Mouse (Mus musculus): ENCODE measurements around the gene Mpp2.

Gene Mpp2

DNA sequence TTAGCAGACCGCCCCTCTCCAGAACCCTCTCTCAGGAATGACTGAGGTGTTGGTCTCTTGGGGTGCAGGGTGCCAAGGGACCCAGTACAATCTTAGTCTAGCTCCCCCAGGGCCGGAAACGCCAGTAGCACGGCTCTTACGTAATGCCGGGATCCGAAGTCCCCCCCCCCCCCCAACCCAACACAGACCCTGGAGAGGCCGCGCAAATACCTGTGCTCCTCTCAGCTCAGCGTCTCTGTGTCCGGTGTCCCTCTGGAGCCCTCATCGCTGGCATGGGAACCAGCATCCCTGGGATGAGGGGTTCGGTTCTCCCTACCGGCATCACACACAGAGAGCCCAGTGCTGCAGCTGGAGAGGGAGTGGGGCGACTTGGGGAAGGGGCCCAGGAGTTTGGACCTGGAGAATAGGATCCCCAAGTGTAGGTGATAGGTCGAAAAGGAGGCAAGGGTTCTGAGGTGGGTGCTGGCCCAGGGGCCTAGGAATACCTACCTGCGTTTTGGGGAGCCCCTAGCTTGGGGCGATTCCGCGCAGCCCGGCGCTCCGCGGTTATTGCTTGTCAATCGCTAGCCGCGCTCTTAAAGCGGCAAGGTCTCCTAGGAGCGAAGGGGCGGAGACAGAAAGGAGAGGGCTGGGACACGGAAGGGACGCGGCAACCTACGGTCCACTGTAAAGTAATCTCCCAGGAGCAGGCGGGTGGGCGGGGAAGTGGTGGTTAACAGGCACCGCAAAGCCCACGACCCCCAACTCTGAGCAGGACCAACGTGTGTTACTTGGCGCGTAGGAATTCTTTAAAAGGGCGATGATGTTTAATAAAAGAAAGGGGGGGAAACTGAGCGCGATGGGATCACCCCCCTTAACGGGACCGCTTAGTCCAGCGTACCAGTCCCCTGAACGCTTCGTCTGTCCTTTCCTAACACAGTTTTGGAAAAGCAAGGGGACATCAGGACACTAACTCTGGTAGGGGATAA, at the start of gene Mpp2:
Mpp2 (minus strand) TSS at position 585 of the 968 bp plus-strand sequence.
- peak in 1 of 2 experiments; percentile 16 for DNase-seq

DNA sequence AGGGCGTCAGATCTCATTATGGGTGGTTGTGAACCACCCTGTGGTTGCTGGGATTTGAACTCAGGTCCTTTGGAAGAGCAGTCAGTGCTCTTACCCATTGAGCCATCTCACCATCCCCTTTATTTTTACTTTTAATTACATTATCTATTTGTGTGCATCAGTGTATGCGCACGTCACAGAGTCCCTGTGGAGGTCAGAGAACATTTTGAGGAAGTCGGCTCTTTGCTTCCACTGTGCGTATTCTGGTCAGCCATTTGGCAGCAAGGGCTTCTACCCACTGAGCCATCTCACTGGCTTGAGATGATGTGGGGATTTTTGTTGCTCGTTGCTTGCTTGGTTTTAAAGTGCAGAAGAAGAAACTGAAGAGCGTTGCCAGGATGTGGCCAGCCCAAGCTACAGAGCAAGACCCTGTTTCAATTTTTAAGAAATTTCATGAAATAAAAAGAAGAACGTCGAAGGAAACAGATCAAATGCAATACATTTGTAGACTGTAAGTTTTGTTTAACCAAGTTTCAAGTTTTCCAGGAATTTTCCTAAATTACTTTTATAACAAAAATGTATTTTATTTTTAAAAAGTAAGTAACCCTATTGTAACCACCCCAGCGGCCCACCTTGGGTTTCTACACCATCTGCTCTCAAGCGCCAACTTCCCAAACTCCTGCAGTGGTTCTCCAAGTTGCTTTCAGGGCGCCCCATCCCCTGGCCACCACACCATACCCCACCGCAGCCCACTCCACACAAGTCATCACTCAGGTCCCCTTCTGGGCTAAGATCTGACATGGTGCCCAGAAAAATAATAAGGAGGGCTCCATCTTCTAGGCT, 49.5 kb upstream of the Mpp2 start:
- DNase-seq = peak; percentile 60 to 64

DNA sequence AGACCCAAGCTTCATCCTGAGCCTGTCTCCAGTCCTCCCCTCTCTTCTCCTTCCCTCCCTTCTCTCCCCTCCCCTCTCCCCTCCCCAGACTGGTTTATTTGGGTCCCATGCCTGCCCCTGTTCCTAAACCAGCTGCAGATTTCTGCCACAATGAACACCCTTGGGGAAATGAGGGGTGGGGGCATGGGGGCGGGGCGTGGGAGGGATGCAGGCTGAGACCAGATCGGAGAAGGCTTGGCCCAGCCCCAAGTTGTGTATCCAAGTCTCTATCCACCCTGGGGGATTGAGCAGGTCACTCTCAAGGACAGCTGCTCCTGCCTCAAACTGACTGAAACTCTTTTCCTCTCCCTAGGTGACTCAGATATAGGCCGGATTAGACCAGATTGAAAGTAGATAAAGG, 46.2 kb upstream of the Mpp2 start:
- DNase-seq = no peak

DNA sequence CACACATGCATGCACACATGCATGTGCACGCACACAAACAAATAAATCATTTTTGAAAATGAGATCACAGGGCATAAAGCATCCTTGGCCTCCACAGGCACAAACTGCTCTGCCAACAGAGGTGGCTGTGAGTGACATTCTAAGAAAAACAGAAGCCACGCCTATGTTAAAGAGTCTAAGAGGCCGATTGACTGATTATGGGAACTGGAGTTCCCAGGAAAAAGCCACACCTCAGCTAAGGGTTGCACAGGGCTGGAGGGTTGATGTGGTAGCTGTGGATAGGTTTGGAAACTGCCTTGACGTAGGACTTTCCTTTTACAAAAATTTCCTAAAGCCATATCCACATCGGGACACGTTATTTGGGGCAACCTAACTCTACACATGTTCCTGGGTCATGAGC, 29.1 kb upstream of the Mpp2 start:
- DNase-seq = no peak

DNA sequence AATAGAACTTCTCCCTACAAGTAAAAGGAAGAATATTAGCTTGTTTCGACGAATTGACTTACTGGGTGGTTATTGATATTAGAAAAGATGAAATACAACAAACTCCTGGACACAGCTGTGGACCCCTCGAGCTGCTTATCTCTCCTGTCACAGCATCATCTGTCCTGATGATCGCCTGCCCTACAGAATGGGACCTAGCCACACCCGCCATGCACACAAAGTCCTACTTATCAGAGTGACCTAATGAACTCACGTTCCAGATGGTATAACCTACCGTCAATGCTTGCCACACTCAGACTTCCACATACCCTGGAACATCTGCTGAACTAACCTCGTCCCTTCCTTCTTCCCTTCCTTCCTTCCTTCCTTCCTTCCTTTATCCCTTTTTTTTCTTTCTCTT, 27.9 kb upstream of the Mpp2 start:
- DNase-seq = no peak

DNA sequence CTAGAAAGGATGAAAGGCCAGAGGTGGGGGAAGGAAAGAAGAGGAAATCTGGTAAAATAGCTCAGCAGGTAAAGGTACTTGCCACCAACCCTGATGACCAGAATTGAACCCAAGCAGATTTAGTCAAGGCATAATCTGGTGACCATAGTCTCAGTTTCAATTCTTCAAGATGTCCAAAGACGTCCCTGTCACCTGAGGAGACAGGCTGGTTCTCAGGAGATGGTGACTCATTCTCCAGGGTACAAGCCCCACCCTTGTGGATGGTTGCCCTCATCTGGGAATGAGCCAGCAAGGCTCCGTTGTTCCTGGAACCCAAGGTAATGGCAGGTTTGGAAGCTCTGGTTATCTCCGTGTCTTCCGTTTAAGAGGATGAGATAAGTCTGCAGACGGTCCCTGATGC, 23.3 kb upstream of the Mpp2 start:
- no peak for DNase-seq

DNA sequence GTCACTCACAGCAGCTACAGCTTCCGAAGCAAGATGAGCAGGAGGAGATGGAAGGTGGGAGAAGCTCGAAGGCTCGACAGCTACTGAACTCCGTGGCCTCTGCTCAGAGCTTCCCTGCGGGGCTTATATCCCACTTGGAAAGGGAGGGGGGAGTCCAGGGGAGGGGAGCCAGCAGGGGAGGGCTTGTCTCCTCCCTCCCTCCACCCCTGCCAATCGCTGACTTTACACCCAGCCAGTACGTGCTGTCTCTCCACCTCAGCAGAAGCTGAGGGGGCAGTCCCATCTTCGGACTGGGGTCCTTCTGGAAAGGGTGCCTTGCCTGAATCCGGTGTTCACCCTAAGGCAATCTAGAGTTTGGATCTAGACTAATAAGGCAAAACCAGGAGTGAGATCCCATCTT, 19.4 kb upstream of the Mpp2 start, which contains the start of gene Pyy:
Pyy (minus strand) TSS at position 101 of the 400 bp plus-strand sequence.
- DNase-seq = no peak

DNA sequence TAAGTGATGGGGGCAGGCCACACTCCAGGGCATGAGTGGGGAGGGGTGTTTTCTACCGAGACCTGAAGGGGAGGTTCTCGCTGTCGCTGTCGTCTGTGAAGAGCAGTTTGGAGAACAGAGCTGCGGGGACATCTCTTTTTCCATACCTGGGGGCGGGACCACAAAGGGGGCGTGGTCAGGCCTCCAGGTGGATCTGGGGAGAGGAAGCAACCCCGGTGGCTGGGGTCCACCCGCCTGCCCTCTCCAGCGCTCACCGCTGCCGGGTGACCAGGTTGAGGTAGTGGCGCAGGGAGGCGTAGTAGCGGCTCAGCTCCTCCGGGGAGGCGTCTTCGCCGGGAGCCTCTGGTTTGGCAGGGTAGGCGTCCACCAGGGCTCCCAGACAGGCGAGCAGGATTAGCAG, 18.6 kb upstream of the Mpp2 start:
- no peak for DNase-seq

DNA sequence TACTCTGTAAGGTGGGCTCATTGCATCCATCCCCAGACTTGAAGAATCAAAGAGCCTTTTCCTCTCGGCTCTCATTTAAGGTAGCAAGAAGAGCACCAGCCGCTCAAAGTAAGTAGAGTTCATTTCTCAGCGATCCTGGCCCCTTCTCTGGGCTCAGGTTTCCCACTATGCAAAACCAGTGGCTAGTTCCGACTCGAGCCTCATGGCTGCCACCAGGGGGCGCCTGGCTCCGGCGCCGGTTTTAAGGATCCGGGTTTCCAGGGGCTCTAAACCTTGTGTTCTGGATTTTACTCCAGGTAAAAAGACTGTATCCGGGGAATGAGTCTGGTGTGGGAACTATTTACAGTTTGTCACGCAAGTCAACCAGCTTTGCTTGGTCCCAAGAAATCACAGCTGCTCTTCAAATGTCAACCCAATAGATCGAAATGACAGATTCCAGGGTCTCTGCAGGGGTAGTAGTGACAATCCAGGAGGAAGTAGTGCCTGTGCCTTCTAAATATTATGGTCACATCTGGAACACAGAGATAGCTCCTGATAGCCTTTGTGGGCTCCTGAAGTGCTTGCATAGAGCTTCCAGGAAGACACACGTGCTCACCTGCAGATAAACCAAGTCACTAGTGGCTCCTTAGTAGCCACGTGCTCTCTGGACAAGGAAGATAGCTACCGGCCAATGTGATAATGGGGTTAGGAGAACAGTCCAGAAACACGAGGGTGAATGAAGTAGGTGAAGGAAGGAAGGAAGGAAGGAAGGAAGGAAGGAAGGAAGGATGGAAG, 14.4 kb upstream of the Mpp2 start:
- peak; percentile 74 to 75 for DNase-seq

DNA sequence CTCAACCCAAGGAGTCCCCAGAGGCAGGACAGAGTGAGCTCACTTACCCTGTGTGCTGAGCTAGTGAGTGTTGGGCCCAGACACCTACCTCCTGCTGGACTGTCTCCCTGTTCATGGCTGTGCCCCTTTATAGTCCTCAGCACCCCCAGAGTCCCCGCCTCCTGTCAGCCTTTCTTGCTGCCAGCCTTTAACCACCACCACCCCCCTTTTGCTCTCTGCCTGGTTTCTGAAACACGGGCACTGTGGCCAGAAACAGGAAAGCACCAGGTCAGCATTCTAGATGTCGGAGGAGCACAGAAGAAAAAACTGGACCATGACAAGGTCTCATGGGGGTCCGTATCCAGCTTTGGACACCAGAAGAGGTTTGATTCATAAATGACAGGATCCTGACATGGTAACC, 12.9 kb upstream of the Mpp2 start, which contains the start of gene Ppy:
Ppy (minus strand) TSS at position 101 of the 400 bp plus-strand sequence.
- no peak for DNase-seq

DNA sequence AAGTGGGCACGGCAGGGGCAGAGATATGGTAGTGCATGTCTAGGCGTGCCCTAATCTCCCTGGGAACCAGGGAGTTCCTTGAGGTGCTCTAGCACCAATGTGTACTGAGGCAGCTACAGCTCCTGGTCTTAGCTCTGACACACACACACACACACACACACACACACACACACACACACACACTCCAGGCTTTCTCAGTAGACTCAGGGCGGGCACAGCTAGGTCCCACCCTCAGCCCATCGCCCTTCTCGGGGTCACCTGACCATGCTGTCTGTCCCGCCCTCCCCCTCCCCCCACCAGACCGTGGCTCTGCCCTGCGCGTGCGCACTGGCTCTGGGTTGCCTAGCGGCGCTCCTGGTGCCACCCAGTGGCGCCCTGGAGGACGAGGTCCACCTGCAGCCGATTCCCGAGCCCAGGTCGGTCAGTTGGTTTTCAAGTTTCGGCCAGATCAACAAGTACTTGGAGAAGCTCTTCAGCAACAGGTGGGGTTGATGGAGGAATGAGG, 8.6 kb upstream of the Mpp2 start:
- DNase-seq = peak; percentile 22 to 28

DNA sequence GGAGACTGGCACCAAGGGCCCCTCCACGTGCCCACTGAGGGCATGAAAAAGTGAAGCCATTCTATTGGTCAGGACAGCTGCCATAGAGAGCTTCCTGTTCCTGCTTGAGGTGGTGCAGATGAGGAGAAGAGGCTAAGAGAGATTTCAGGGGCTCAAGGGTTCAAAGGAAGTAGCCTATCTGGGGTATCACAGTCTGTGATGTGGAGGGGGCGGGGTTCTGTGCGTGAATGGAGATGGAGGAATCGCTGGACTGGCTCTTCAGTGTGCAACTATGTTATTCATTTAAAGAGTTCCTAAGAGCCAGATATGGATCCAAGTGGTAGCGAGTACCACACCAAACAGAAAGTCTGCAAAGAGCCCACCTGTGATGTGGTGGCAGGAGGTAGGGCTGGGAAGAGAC, 8.1 kb upstream of the Mpp2 start:
- DNase-seq = no peak

DNA sequence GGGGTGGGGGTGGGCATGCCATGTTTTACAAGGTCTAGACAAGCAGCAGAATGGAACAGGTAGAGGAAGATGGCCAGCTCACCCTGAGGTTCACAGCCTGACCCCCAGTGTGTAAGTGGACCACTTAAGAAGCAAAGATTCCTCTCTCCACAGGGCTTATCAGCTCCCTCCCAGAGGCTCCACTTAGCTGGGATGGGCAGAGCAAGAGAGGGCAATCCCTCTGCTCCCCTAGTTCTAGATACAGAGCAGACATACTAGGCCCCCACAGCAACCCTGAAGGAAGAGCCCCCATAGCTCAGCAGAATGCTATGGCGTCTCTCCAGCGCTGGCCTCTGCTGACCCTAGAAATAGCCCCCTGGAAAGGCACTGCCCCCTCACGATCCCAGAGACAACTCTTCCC, 7.4 kb upstream of the Mpp2 start:
- no peak for DNase-seq

DNA sequence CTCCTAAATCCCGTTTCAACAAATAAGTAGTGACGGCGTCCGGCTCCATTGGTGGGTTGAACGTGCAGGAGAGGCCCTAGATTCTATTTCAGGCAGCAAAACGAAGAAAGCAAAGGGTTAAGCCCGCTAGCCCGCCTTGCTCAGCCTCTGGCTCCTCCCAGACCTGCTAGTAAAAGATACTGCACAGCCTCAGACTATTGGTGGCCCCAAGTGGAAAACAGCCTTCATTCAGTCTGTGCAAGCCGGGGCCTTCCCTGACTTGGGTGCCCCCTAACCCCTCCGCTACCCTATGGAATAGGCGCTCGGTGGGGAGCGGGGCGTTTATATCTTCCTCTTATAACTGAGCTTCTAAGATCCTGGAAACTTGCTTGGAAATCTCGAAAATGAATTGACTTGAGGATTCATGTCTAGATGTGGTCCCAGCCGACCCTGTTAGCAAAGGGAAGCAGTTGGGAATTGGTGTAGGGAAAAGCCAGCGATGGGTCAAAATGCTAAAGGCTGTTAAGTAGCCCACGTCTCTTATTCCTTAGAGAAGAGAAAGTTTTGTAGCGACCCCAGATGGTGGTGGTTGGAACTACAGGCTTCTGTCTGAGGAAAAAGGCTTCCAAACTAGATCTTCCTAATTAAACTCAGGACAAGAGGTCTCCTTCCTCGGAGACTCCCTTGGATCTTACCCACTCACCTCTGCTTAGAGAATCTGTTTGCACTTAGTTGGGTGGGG, 933 bp upstream of the Mpp2 start:
- peak; percentile 35 to 47 for DNase-seq

DNA sequence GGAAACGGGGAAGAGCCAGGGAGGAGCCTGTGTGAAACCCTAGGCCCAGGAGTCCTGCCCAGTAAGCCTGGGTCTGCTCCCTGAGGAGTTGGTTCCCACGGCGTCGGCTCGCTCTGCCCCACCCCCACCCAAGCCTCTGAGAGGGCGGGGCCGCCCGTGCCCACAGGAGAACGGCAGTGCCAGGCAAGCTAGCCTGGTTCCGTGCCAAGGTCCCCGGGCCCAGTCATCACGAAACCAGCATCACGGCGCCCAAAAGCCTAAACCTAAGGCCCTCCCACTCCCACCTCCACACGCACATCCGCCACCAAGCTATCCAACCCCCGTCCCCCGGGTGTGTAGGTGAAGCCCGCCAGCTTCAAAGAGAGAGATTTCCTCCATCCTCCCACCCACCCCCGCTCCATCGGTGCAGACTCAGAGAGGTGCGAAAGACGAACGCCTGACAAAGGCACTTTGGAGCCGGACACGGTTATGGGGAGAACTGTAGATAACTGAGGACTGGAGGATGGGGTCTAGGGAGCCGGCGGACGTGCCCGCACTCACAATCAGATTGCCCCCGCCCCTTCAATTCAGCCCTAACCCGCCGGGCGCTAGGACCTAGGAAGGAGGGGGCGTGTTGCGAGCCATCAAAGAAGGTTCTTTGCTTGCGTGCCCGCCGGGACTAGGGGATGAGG, 1.1 kb downstream of the Mpp2 start:
- DNase-seq = peak; percentile 56 to 67

DNA sequence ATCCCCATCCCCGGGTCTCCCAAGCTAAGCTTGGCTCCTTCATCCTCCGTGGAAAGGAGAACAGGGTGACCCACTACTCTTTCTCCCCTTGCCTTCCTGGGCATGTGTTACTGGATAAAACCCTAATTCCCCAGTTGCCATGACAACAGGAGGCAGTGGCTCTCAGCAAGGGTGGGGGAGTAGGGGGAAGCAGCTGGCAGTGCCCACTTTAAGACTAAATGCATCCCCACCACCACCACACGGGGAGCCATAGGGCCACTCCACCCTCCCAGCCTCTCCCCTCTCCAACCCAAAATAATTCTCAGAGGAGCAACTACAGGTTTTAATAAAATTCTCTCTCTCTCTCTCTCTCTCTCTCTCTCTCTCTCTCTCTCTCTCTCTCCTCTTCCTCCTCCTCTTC, 2.0 kb downstream of the Mpp2 start:
- DNase-seq = peak in 1 of 2 experiments; percentile 13

DNA sequence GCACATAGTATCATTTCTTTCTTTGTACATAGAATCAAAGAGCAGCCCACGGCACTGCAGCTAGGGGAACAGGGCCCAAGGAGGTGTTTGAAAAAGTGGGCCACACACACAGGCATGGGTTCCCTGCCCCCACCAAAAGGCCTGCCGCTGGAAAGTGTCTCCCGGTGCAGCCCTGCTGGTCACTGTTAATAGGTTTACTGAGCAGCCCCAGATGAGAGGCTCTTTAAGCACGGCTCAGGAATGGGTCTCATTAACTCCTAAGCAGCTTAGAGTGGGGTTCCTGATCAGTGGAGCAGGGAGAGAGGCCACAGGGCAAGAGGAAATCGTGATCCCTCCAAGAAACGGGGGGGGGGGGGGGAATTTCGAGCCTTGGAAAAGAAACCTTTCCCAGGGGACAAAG, 4.2 kb downstream of the Mpp2 start:
- DNase-seq = no peak

DNA sequence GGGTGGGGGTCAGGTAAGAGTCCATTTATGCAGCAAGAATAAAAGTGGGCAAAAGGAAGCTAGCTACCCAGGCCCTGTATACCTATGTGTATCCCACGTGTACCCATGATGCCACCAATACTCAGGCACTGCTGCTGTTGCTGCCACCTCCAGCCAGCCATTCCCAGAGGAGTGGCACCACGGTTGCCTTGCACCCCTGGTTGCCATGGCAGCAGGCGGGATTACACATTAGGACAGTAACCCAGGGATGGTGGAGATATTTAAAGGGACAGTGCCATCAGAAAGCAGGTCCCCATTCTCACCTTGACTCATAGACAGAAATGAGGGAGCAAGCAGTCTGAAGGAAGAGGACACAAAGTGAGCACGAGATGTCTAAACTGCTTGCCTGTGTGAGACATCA, 5.1 kb downstream of the Mpp2 start:
- DNase-seq = no peak

DNA sequence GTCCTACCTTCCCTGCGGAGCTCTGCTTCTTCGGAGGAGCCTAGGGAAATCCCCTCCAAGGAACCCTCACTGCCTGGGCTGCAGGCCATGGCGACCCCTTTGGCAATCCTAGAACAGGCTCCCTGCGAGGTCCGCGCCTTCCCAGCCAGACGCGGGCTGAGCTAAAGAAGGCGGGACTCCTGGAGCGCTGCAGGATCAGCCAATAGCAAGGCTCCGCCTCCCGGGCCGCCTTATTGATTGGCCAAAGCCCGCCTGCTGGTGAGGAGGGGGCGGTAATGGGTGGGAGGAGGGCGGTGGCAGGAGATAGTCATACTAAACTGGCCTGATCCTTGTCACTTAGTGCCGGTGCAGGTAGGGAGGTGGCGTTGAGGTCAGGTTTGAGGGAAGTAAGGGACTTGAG, 6.0 kb downstream of the Mpp2 start:
- DNase-seq = no peak

DNA sequence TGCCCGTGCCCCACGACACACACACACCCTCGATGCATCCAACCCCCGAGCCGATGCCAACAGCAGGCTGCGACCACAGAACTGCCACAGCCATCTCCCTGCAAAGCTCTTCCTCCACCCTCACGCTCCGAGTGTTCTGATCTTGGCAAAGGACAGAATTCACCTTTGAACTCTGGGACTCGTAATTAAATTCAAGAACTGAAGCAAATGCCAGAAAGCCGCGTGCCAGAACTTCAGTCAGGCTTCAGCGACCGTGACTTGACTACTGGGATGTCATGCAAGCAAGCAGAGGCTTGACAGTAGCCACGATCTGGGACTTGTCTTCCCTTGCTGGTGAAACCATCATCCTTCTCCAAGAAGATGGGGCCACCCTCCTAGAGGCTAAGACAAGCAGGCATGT, 14.6 kb downstream of the Mpp2 start:
- no peak for DNase-seq

DNA sequence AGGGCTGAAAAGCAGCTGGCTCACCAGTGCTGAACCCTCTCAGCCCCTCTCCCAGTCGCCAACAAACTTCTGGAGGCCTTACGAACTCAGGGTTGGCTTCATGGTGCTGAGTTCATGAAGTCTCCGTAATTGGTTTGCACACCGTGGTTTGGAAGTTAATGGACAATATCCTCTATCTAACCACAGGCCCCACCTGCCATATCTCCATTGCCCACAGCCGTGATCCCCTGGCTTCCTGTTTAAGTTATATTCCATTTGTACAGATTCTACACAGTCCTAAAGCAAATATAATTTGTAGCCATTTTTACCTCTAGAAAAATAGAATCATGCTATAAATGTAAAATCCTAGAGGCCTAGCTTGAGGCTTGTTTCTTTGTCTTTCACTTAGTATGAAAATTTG, 15.6 kb downstream of the Mpp2 start:
- DNase-seq = no peak

All from B cell, adult 2 months (primary cell).